Mouse (Mus musculus) frontal cortex, postnatal 36 days (tissue): Measurements from ENCODE around the gene Pitpnc1.

ENCODE experiments used
- DNase-seq, 2 experiments: peaks; one replicate each; pipeline ENCODE4 v3.0.0; 2022; ENCODE audit warnings: low spot score in 2 of 2

The Pitpnc1 gene

GRCm38 (mm10) chr11:107373154-107373553, 97.3 kb downstream of the Pitpnc1 start:
- DNase-seq, result no peak

GRCm38 (mm10) chr11:107372688-107373087, 97.8 kb downstream of the Pitpnc1 start:
- peak in 1 of 2 experiments; percentile 26 for DNase-seq

GRCm38 (mm10) chr11:107370476-107370875, 100.0 kb downstream of the Pitpnc1 start:
- DNase-seq, result no peak

GRCm38 (mm10) chr11:107369661-107370060, 100.8 kb downstream of the Pitpnc1 start:
- DNase-seq, result no peak

- no peak for DNase-seq
Measured at GRCm38 (mm10) chr11:107365938-107366712, 104.4 kb downstream of the Pitpnc1 start.

GRCm38 (mm10) chr11:107358695-107359094, 111.8 kb downstream of the Pitpnc1 start:
- DNase-seq, result no peak

- peak in 1 of 2 experiments; percentile 51 for DNase-seq
Measured at GRCm38 (mm10) chr11:107356224-107356623, 114.3 kb downstream of the Pitpnc1 start.

- DNase-seq, result no peak
Measured at GRCm38 (mm10) chr11:107355526-107355925, 115.0 kb downstream of the Pitpnc1 start.

GRCm38 (mm10) chr11:107354499-107355143, 115.9 kb downstream of the Pitpnc1 start:
- no peak for DNase-seq

- no peak for DNase-seq
Measured at GRCm38 (mm10) chr11:107352596-107352995, 117.9 kb downstream of the Pitpnc1 start.

- DNase-seq, result no peak
Measured at GRCm38 (mm10) chr11:107349756-107350155, 120.7 kb downstream of the Pitpnc1 start.

GRCm38 (mm10) chr11:107343031-107343430, 127.5 kb downstream of the Pitpnc1 start:
- DNase-seq, result no peak

GRCm38 (mm10) chr11:107342432-107342831, 128.1 kb downstream of the Pitpnc1 start:
- no peak for DNase-seq

- no peak for DNase-seq
Measured at GRCm38 (mm10) chr11:107341293-107341692, 129.2 kb downstream of the Pitpnc1 start.

GRCm38 (mm10) chr11:107340793-107341192, 129.7 kb downstream of the Pitpnc1 start:
- DNase-seq, result no peak

GRCm38 (mm10) chr11:107339224-107339805, 131.2 kb downstream of the Pitpnc1 start:
- DNase-seq, result no peak

- no peak for DNase-seq
Measured at GRCm38 (mm10) chr11:107337391-107338148, 132.9 kb downstream of the Pitpnc1 start.

- DNase-seq, result no peak
Measured at GRCm38 (mm10) chr11:107335756-107336155, 134.7 kb downstream of the Pitpnc1 start.

GRCm38 (mm10) chr11:107334849-107335484, 135.5 kb downstream of the Pitpnc1 start:
- no peak for DNase-seq

GRCm38 (mm10) chr11:107332905-107333304, 137.6 kb downstream of the Pitpnc1 start:
- no peak for DNase-seq

- DNase-seq, result peak; percentile 42 to 48
Measured at GRCm38 (mm10) chr11:107332332-107332731, 138.2 kb downstream of the Pitpnc1 start.
